Mouse (Mus musculus): ENCODE data around the gene Rab28. TPM values are rescaled to one million over a fixed set of nuclear protein-coding genes. Genes with fewer than 3 reads are reported as not detected.
A peak's percentile ranks its signal among the peaks of the same experiment; 100 is the strongest.

Gene Rab28
- polyA plus RNA-seq (2015; fragmentation: Nextera tagmentation; extraction: Ambion mirVana), result 53.9 and 55.6 TPM in 2 replicates

- ATAC-seq (ENCODE audit: low FRiP score, low TSS enrichment), result peak; percentile 97
- H3K9ac ChIP-seq (replicated peaks; ENCODE audit: low read length), result peak within 1 kb of the TSS; percentile 88
- H3K4me1 ChIP-seq (ENCODE audit: insufficient read depth, low read length), result peaks cover 6% of the 10 kb centered on the region; the same call in 1 of the 2 replicates
- no peaks in the 10 kb centered on the region for H3K36me3 ChIP-seq (ENCODE audit: insufficient read depth, low read length)
- WGBS, result 0% methylated on average over 34 of the region's 34 CpGs
- H3K9me3 ChIP-seq (ENCODE audit: low read length), result no peaks in the 10 kb centered on the region
- peak within 1 kb of the TSS; percentile 95 for H3K4me3 ChIP-seq (ENCODE audit: low read length)
- no peaks in the 10 kb centered on the region for H3K27me3 ChIP-seq (ENCODE audit: insufficient read depth, low read length)
- H3K27ac ChIP-seq (ENCODE audit: low read length), result peak within 1 kb of the TSS; percentile 84
- H3K4me2 ChIP-seq (replicated peaks; ENCODE audit: low read depth, low read length), result peak within 1 kb of the TSS; percentile 100
Observed at GRCm38 (mm10) chr5:41708051-41708630, at the start of gene Rab28. Gene Rab28 (minus strand): TSS chr5:41708157.

GRCm38 (mm10) chr5:41757338-41757737 lies 49.4 kb upstream of the Rab28 start:
- no peak overlapping the region for H3K4me2 ChIP-seq (replicated peaks; ENCODE audit: low read depth, low read length)
- 4% methylated on average over 5 of the region's 5 CpGs for WGBS
- H3K36me3 ChIP-seq (ENCODE audit: insufficient read depth, low read length), result no peaks in the 10 kb centered on the region
- no peak overlapping the region for H3K9ac ChIP-seq (replicated peaks; ENCODE audit: low read length)
- no peak overlapping the region for H3K27ac ChIP-seq (ENCODE audit: low read length)
- H3K4me1 ChIP-seq (ENCODE audit: insufficient read depth, low read length), result peaks cover 7% of the 10 kb centered on the region
- ATAC-seq (ENCODE audit: low FRiP score, low TSS enrichment), result no peak
- no peaks in the 10 kb centered on the region for H3K9me3 ChIP-seq (ENCODE audit: low read length)
- no peak overlapping the region for H3K4me3 ChIP-seq (ENCODE audit: low read length)
- peaks cover 96% of the 10 kb centered on the region for H3K27me3 ChIP-seq (ENCODE audit: insufficient read depth, low read length)

GRCm38 (mm10) chr5:41756396-41756795 lies 48.4 kb upstream of the Rab28 start:
- Histone ChIP-seq H3K4me3 (ENCODE audit: low read length) (no peak overlapping the region), H3K4me2 (replicated peaks; ENCODE audit: low read depth, low read length) (no peak overlapping the region), H3K4me1 (ENCODE audit: insufficient read depth, low read length) (peaks cover under 1% of the 10 kb centered on the region), H3K27me3 (ENCODE audit: insufficient read depth, low read length) (peaks cover 96% of the 10 kb centered on the region), H3K27ac (ENCODE audit: low read length) (no peak overlapping the region), H3K36me3 (ENCODE audit: insufficient read depth, low read length) (no peaks in the 10 kb centered on the region), H3K9ac (replicated peaks; ENCODE audit: low read length) (no peak overlapping the region), H3K9me3 (ENCODE audit: low read length) (no peaks in the 10 kb centered on the region)
- 3% methylated on average over 4 of the region's 4 CpGs for WGBS
- ATAC-seq (ENCODE audit: low FRiP score, low TSS enrichment), result no peak

GRCm38 (mm10) chr5:41755373-41755960 lies 47.5 kb upstream of the Rab28 start:
- no peak overlapping the region for H3K9ac ChIP-seq (replicated peaks; ENCODE audit: low read length)
- H3K27me3 ChIP-seq (ENCODE audit: insufficient read depth, low read length), result peaks cover 98% of the 10 kb centered on the region
- H3K4me2 ChIP-seq (replicated peaks; ENCODE audit: low read depth, low read length), result no peak overlapping the region

GRCm38 (mm10) chr5:41754836-41755235 lies 46.9 kb upstream of the Rab28 start:
- Histone ChIP-seq H3K27me3 (ENCODE audit: insufficient read depth, low read length) (peaks cover 98% of the 10 kb centered on the region), H3K27ac (ENCODE audit: low read length) (no peak overlapping the region), H3K9me3 (ENCODE audit: low read length) (no peaks in the 10 kb centered on the region), H3K4me2 (replicated peaks; ENCODE audit: low read depth, low read length) (peak overlapping the region; percentile 19; the same call in 1 of the 2 replicates), H3K36me3 (ENCODE audit: insufficient read depth, low read length) (no peaks in the 10 kb centered on the region), H3K4me3 (ENCODE audit: low read length) (no peak overlapping the region), H3K9ac (replicated peaks; ENCODE audit: low read length) (no peak overlapping the region), H3K4me1 (ENCODE audit: insufficient read depth, low read length) (no peaks in the 10 kb centered on the region)
- no peak for ATAC-seq (ENCODE audit: low FRiP score, low TSS enrichment)
- under 1% methylated on average over 16 of the region's 16 CpGs for WGBS

More at GRCm38 (mm10) chr5:41755373-41755960, 47.5 kb upstream of the Rab28 start:
- Histone ChIP-seq H3K4me3 (ENCODE audit: low read length) (no peak overlapping the region), H3K27ac (ENCODE audit: low read length) (no peak overlapping the region), H3K9me3 (ENCODE audit: low read length) (no peaks in the 10 kb centered on the region), H3K4me1 (ENCODE audit: insufficient read depth, low read length) (no peaks in the 10 kb centered on the region), H3K36me3 (ENCODE audit: insufficient read depth, low read length) (no peaks in the 10 kb centered on the region)
- 2% methylated on average over 23 of the region's 23 CpGs for WGBS
- ATAC-seq (ENCODE audit: low FRiP score, low TSS enrichment), result no peak

GRCm38 (mm10) chr5:41754226-41754775 lies 46.3 kb upstream of the Rab28 start:
- ATAC-seq (ENCODE audit: low FRiP score, low TSS enrichment), result no peak
- H3K4me2 ChIP-seq (replicated peaks; ENCODE audit: low read depth, low read length), result peak overlapping the region; percentile 19; the same call in 1 of the 2 replicates
- H3K9me3 ChIP-seq (ENCODE audit: low read length), result no peaks in the 10 kb centered on the region
- H3K27ac ChIP-seq (ENCODE audit: low read length), result no peak overlapping the region
- peaks cover 99% of the 10 kb centered on the region for H3K27me3 ChIP-seq (ENCODE audit: insufficient read depth, low read length)
- no peaks in the 10 kb centered on the region for H3K4me1 ChIP-seq (ENCODE audit: insufficient read depth, low read length)
- H3K9ac ChIP-seq (replicated peaks; ENCODE audit: low read length), result no peak overlapping the region
- H3K4me3 ChIP-seq (ENCODE audit: low read length), result no peak overlapping the region
- WGBS, result 1% methylated on average over 17 of the region's 17 CpGs
- no peaks in the 10 kb centered on the region for H3K36me3 ChIP-seq (ENCODE audit: insufficient read depth, low read length)

- Histone ChIP-seq H3K4me1 (ENCODE audit: insufficient read depth, low read length) (no peaks in the 10 kb centered on the region), H3K4me2 (replicated peaks; ENCODE audit: low read depth, low read length) (no peak overlapping the region), H3K4me3 (ENCODE audit: low read length) (no peak overlapping the region), H3K27ac (ENCODE audit: low read length) (no peak overlapping the region), H3K9ac (replicated peaks; ENCODE audit: low read length) (no peak overlapping the region), H3K27me3 (ENCODE audit: insufficient read depth, low read length) (peaks cover 99% of the 10 kb centered on the region), H3K36me3 (ENCODE audit: insufficient read depth, low read length) (no peaks in the 10 kb centered on the region), H3K9me3 (ENCODE audit: low read length) (no peaks in the 10 kb centered on the region)
- no peak for ATAC-seq (ENCODE audit: low FRiP score, low TSS enrichment)
- 22% methylated on average over 4 of the region's 4 CpGs for WGBS
Observed at GRCm38 (mm10) chr5:41752721-41753120, 44.8 kb upstream of the Rab28 start.

GRCm38 (mm10) chr5:41744898-41745780 lies 37.2 kb upstream of the Rab28 start:
- ATAC-seq (ENCODE audit: low FRiP score, low TSS enrichment), result no peak
- Histone ChIP-seq H3K9me3 (ENCODE audit: low read length) (no peaks in the 10 kb centered on the region), H3K27me3 (ENCODE audit: insufficient read depth, low read length) (peaks cover 92% of the 10 kb centered on the region), H3K4me3 (ENCODE audit: low read length) (no peak overlapping the region), H3K4me2 (replicated peaks; ENCODE audit: low read depth, low read length) (no peak overlapping the region), H3K27ac (ENCODE audit: low read length) (no peak overlapping the region), H3K4me1 (ENCODE audit: insufficient read depth, low read length) (no peaks in the 10 kb centered on the region), H3K36me3 (ENCODE audit: insufficient read depth, low read length) (no peaks in the 10 kb centered on the region), H3K9ac (replicated peaks; ENCODE audit: low read length) (no peak overlapping the region)
- 3% methylated on average over 12 of the region's 15 CpGs for WGBS

GRCm38 (mm10) chr5:41744234-41744633 lies 36.3 kb upstream of the Rab28 start:
- Histone ChIP-seq H3K4me3 (ENCODE audit: low read length) (no peak overlapping the region), H3K9ac (replicated peaks; ENCODE audit: low read length) (no peak overlapping the region), H3K4me2 (replicated peaks; ENCODE audit: low read depth, low read length) (no peak overlapping the region), H3K4me1 (ENCODE audit: insufficient read depth, low read length) (no peaks in the 10 kb centered on the region), H3K27me3 (ENCODE audit: insufficient read depth, low read length) (peaks cover 87% of the 10 kb centered on the region), H3K9me3 (ENCODE audit: low read length) (no peaks in the 10 kb centered on the region), H3K36me3 (ENCODE audit: insufficient read depth, low read length) (no peaks in the 10 kb centered on the region), H3K27ac (ENCODE audit: low read length) (no peak overlapping the region)
- WGBS, result 12% methylated on average over 7 of the region's 7 CpGs
- ATAC-seq (ENCODE audit: low FRiP score, low TSS enrichment), result no peak
